Mouse (Mus musculus) right cerebral cortex, postnatal 10 days (tissue): ENCODE measurements around the gene Pcdh9.
A peak's percentile ranks its signal among the peaks of the same experiment; 100 is the strongest.

Experiments
- DNase-seq, 2 experiments: peaks; one replicate each; pipeline ENCODE4 v3.0.0; 2021; ENCODE audit warnings: low spot score in 2 of 2

The Pcdh9 gene

DNA sequence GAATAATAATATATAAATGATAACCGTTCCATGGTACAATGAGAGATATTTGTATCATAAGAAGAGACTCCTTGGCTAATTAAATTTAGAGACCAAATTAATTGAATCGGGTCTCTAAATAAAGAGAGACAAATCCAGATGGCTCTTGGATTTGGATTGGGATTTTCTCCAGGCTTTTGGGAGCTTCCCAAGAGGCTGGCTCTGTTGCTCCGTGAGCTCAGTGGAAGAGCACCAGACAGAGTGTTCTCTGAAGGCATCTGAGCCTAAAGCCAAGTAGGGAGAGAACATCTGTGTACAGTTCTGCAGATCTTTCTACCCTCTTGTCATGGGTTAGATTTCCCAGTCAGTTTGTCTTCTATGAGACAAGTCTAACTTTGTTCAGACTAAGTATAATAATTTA lies 95.9 kb downstream of the Pcdh9 start:
- DNase-seq: peak in 1 of 2 experiments; percentile 31

DNA sequence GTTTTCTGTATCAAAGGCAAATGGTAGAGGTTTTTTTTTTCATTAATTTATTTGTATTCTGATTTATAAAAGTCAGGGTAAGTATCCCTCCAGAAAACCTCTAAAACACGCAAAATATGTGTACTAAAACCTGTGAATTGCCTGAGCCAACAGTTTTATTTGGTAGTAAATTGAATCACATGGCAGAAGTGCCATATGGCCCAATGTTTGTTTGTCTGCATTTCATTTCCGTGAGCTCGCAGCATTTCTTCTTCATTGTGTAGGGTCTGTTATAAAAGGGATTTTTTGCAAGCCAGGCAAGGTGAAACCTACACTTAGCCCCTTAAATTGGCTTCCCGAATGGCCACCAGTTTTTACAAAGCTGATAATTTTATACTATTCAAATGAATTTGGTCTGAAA lies 104.2 kb downstream of the Pcdh9 start:
- no peak for DNase-seq

DNA sequence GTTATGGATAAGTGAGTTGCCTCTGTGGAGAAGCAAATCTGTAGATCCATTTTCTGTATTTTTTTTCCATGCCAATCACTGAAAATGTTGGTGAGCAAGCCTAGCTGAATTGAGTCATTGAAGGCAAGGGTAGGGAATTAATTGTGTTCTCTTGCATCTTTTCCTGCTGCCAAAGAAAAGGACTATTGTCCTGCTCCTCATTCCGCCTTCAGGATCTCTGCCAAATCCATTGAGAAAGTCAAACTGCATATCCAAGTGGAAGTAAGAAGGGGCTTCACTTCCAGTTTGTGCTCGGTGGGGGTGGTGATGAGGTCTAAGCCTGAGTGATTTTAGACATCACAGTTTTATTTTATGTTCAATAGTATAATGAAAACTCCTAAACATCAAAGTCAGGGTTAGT lies 105.4 kb downstream of the Pcdh9 start:
- DNase-seq: peak; percentile 28 to 39

DNA sequence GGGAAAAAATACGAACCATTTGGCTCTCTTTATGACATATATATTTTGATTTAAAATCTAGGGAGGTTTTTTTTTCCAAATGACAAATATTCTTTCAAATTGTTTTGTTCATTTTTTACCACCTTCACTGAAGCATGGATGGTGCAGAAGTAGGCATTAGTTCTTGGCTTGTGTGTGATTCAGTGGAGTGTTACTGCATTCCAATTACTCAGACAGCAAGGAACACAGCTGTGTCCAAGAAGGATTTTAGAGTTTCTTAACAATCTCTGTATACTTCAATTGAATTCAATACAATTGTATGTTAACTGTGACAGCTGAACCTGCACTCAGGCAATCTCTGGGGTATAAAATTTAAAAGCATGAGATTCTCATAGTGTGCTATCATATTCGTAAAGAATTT lies 127.6 kb downstream of the Pcdh9 start:
- no peak for DNase-seq

DNA sequence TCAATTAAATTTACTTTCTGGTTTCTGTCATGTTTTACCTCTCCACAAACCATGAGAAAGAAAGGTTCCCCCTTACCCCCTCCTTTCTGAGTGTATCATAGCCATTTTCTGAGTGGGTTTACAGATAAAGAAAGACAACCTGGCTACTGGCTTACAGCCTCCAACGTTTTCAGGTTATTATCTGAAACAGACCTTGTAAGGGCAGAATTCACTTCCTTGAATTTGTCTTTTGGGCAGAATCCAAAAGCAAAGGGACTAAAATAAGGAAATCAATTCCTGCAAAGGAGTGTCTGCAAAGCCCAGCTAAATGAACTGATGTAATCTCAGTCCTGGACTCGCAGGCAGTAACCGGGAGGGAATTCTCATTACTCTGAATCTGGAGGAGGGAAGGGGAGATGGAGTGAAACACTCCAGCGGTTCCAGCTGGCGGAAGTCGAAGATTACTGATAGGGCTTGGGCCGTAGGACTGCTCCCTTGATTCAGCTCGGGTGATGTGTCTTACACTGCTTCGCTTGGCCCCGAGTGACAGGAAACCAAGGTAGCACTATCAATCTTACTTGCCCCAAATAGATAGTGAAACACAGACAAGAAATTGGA lies 156.3 kb downstream of the Pcdh9 start:
- no peak for DNase-seq

DNA sequence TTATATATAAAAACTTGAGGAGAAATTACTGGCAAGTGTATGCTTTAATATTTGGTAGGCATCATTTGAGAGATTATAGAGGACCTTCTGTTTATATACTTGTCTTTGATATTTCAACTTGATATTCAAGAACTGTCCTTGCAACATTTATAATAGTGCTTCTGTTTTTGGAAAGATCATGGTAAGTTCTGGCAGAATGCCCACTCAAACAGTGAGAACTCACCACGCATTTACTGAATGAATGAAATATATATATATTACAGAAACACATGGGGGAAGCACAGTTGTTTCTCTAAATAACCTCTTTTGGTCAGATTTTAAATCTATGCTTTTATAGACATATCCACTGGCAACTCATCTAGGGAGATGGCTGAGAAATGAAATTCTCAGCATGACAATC lies 164.7 kb downstream of the Pcdh9 start:
- DNase-seq: no peak

DNA sequence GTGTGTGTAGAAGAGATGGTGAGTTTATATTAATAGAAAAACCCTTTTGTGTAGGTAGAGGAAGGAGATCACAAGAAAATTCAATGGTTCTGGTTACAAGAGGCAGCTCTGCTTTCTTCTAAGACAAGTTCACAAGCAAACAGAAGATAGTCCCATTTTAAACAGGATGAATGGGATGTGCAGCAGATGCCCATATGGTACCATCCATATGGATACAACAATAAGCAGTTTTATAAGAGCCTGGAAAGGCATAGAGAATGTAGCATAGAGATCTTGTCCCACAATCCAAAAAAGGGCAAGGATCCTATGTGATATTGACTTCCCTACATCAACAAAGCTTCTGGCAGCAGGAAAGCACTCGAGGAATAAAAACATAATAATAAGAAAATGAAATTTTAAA lies 171.3 kb downstream of the Pcdh9 start:
- DNase-seq: peak in 1 of 2 experiments; percentile 43

DNA sequence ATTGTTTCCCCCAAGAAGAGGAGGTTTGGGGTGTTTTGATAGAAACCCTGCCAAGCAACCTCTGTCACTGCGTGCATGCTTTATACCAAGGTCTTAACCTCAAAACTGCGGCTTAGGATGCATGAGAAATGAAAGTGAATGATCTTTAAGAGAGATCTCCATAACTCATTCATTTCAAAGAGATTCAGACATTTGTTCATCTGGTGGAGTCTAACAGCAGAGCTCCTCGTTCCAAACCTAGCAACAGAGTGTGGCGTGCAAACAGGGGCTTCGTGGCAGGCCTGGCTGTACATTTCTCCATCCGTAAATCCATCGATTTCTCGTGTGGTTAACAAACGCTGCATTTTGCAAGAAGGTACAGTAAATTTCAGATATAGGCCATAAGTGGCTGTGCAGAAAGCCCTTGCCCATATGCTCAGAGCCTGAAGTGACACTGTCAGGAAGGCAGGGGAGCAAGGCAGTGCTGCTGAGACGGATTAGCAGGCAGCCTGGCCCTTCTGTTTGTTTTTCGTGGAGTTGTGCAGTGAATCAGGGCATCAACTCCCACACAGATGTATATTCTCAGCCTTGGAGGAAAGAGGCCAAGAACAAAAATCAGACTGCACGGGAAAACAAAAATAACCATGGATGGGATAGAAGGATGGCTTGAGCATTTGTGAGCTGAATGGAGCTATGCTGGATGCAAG lies 177.1 kb downstream of the Pcdh9 start:
- DNase-seq: peak; percentile 60 to 76

DNA sequence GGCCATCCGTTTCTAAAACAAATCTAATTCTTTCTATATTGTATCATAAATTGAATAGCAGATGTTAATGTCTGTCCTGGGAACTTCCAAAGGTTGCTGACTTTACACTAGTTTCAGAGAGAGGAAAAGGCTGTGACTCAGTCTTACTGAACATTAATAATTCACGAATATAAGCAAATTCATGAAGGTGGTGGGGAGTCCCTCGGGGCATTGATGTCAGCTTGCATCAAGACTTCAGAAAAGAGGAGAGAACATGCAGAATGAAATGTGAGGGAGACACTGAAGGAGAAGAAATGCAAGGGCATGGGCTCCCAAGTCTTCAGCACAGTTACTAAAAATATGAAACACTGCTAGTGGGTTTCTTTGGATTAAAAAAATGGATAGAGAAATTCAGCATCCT lies 181.8 kb downstream of the Pcdh9 start:
- no peak for DNase-seq

DNA sequence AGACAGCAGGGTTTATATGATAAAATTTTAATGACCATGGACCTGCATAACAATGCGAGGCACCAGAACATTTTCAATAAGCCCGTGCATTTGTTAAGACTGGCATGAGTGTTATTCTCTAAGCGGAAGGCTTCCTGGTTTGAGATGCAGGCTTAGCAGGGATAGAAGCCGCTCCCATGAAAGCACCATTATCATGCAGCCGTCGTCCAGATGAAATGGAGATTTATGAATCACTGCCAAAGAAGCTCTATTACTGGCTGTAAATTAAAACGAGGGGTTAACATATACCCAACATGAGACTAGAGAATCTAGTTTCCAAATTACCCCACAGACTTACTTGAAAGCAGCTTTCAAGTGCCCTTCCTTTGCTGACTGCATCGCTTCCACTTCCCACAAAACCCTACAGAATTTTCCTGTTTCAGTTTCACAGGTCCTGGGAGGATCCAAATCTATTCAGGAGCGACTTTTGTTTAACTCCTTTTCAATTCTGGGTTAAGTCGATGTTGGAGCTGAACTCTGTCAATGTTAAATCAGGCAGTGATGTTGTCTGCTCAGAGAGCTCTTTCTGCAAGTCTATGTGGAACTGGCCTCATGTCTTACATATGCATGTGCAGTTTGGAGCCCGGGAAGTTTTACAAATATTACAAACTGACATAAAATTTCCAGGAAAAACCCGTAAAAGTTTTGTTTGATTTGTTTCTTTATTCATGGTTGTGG lies 188.9 kb downstream of the Pcdh9 start:
- DNase-seq: peak in 1 of 2 experiments; percentile 23

DNA sequence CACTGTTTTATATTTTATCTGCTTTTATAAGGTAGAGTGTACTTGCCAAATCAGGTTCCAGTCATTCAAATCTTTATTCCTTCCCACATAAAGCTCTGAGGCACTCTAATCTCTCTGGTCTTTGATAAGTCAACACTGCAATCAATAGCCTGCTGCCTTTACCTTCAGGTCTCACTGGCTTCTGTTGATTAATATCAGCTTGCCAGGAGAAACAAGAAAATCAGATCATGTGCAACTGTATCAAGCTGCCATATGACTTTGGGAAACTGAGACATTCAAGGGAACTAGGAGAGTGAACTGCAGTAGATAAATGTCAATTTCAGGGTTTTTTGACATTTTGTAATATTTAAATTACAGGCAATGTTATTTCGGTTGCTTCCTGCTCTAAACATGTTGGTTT lies 189.6 kb downstream of the Pcdh9 start:
- no peak for DNase-seq

DNA sequence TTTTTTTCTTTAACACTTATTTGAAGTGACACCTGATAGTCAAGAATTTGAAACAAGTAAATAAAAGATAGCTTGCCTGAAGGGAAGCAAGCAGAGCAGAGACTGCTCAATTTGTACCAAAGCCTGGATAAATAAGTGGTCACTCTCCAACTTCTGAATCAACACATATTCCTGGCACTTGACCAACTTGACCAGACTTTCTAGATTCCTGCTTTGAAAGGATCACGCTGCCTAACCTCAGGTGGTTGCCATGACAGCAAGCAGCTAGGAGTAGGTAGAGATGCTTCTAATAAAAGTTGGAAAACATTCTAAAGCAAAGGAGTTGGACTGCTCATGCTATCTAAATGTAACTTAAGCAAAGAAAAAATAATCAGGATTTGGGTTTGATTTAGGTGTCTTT lies 205.8 kb downstream of the Pcdh9 start:
- DNase-seq: no peak

DNA sequence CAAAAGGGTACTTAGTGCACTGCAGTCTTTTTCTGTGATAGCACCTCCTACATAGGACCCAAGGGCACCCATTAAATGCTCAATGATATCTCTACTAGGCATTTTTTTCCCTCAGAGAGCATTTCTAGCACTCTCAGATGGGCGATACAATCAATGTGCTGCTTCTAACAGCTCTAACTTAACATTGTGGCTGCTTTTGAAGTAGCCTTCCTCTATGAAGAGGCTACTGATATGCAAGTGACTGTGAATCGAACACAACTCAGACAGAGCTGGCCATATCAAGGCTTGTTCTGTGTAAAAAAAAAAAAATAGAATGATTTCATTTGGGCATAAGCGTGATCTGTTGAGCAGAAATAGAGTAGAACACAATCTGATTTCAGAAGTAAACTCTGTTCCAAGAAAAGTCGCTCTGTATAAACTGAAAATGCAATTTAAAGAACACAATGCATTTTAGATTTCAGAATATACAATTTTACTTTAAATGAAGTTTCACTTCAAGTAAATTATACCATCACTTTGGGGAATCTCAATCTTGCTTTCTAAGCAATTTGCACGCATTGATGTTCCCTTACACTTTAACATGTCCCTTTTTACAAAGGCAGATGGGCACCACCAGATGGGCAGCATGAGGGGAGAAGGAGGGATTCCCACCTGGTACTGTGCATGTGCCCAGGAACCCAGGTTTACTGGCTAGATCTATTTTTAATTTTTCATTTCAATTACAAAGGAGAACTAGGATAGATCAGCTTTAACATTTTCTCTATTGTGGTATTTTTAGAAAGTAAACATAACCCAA lies 215.0 kb downstream of the Pcdh9 start:
- DNase-seq: peak; percentile 47 to 59

DNA sequence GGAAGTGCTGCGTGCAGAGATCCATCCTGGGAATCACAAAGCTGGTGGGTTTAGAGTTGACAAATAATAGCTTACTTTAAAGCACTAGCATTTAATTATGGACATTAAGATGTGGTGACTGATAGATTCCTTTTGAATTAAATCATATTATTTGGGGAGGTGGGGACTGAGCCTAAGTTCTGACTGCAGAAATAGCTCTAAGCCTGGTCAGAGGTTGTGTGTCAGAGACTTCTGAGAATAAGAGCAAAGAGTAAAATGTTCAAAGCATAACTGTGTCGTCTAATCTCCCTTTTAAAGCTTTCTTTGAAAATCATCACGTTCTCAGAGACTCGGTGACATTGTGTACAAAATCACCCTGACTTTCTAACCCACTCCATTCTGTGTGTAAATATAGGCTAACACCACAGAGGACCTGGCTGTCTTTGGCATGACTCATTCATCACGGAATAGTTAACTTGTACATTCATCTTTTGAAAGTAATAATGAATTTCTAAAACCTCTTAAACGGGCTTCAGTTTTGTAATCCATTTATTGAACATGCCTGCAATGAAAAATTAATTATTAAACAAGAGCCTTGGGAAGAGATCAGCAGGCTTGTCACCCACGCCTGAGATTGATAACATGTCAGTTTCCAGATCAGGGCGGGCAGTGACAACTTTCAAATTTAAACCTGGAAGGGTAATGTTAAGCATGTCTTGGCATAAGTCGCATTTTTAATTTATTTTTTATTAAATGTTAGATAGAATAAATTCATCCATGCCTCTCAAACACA lies 236.3 kb downstream of the Pcdh9 start:
- no peak for DNase-seq

DNA sequence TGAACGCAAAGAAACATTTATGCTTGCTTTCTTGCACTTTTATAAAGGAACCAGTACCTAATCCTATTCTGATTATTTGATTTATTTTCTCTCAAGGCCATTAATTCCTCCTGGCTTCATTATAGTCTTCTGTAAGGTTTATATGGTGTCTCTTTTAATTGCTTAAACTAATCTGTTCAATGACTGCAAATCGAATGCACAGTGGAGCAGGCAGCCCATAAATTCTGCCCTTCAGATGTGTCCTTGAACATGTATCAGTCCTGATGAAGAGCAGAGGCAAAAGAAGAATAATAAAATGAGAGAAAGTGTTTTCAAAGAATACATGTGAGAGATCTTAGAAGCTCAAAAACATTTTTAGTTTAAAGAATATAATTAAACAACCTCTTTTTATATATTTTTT lies 263.2 kb downstream of the Pcdh9 start:
- no peak for DNase-seq

DNA sequence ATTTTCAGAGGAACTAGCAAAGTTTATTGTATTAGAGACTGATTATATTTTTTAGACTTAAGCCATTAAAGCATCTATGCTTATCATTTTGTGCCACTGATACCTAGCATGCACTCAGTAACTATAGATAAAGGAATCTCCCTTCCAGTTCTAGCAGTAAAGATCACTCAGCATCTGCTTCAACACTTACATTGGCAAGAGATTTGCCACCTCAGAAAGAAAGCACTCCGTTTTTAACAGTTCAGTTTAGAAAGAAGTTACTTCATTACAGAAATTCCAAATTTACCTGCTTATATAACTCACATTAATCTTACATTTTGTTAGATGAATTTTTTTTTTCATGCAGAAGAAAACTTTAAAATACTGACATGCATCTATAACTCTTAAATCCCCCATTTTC lies 266.3 kb downstream of the Pcdh9 start:
- DNase-seq: no peak

DNA sequence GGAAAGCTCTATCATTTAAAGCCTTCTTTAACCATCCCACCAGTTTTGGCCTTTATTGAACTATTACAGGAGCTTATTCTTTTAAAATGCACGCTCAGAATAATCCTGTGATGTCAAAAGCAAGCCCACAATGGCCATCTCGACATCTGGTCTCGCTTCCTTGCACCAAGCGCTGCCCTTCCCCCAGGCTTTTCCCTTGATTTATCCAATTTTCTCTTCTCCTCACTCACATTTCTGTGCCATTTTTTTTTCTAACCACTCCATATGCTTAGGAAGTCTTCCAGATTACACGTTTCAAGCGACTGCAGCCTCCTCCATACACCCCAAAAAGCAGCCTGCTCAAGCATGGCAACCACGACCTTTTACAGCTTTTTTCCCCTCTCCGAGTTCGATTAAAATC lies 269.3 kb downstream of the Pcdh9 start:
- DNase-seq: peak; percentile 56 to 73

DNA sequence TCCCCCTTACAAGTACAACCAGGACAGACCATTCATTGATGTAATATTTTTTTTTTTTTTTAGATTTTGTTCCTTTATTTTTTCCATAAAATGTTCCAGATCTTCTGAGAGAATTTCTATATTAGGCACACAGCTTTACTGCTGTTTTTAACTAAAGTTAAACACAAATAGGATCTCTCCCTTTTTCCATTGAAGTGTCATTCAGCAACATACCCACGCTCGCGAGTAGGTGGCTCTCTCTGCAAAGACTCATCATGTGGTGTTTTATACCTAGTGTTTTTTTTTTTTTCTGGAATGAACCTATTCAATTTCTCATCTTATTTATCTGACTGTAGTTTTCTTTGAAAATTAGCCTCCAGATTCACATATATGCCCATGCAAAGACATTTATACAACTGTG lies 282.9 kb downstream of the Pcdh9 start:
- DNase-seq: peak; percentile 54 to 61

DNA sequence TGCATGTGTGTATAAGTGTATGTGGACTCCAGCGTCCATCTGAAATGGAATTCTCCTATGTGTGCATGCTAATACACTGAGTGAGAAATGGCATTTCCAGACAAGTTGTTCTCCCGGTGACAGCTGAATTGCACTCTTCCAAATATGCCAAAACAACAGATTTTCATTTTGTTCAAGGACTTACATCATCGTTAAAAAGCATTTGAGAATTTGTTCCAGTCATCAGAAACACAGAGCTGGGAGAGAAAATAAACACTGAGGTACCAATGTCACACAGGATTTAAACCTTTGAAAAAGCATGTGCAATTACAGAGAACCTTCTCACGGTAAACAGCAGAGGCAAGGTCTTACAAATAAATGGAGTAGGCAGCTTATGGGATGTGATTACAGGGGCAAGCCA lies 290.5 kb downstream of the Pcdh9 start:
- no peak for DNase-seq

DNA sequence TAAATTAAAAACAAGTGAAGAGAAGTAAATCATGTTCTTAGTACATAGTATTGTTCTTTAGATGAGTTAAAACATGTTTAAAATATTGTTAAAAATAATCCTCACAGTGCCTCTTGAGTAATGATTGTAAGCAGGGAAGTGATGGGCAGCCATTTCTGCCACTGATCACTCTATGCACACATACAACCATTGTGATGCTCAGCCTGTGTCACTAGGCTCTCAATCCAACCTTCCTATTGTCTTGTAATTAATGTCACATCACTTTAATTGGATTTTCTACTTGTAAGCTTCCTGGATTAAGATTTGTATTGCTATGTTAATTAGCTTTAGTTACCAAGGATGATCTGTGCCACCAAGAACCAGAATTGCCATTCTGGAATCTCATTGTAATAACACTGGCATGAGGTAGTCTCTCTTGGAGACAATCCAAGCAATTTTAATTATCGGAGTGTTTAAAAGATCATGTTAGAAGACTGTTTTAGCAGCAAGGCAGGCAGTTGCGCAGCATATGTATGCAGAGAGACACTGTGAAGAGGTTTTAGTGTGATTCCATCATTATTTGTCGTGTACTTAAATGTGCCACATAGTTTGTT lies 305.0 kb downstream of the Pcdh9 start:
- DNase-seq: no peak

DNA sequence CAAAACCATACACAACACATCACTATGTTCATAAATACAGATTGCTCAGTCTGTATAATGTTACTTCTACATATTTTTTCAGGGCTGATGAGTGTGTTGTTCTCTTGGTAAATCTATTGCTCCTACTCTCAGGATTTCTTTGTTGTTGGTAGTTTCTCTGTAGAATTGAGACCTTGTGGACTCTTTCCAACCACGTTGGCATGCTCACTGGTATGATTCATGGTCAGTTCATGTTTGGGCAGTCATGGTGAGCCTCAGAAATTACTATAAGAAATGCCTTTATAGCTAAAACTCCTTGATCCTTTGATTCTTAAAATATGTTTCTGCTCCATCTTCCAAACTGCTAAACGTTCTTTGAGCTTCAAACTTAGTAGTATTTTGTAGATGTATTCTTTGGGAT lies 326.1 kb downstream of the Pcdh9 start:
- DNase-seq: no peak
